Mouse (Mus musculus) liver, postnatal 0 days (tissue): ENCODE data around the gene Slc6a2. TPM values are rescaled to one million over a fixed set of nuclear protein-coding genes. Genes with fewer than 3 reads are reported as not detected.

Experiments
- ATAC-seq: fragments of 200-750 bp; cut with Nextera tagmentation; 2 replicates; pipeline ENCODE4 v1.8.0; 2017; ENCODE audit warnings: mild to moderate bottlenecking, moderate library complexity
- DNase-seq: peaks from one replicate; pipeline ENCODE4 v3.0.0-alpha.2; 2016
- H3K27ac ChIP-seq: fragments of 300-500 bp; sonication (generic); 2 replicates; pipeline ENCODE4 v1.5.1; 2014; ENCODE audit warnings: antibody characterized with exemption, moderate library complexity, mild to moderate bottlenecking, low read depth
- H3K27me3 ChIP-seq: fragments of 300-500 bp; sonication (generic); 2 replicates; pipeline ENCODE4 v1.6.1; 2014; ENCODE audit warnings: low read length, control low read depth, mixed read lengths; ENCODE audit not compliant: insufficient read depth
- H3K36me3 ChIP-seq: fragments of 300-500 bp; sonication (generic); replicated peaks from 2 replicates; pipeline ENCODE4 v1.6.1; 2014; ENCODE audit warnings: mild to moderate bottlenecking, control low read depth, low read length, moderate library complexity, mixed read lengths; ENCODE audit not compliant: insufficient read depth
- H3K4me1 ChIP-seq: fragments of 300-500 bp; sonication (generic); 2 replicates; pipeline ENCODE4 v1.6.1; 2014; ENCODE audit warnings: antibody characterized with exemption, mild to moderate bottlenecking, control low read depth; ENCODE audit not compliant: insufficient read depth
- H3K4me2 ChIP-seq: fragments of 300-500 bp; sonication (generic); 2 replicates; pipeline ENCODE4 v1.6.1; 2014; ENCODE audit warnings: low read depth, mild to moderate bottlenecking, low read length, moderate library complexity, mixed read lengths
- H3K4me3 ChIP-seq: fragments of 300-500 bp; sonication (generic); 2 replicates; pipeline ENCODE4 v1.5.1; 2014; ENCODE audit warnings: low read depth, low read length
- H3K9ac ChIP-seq: fragments of 300-500 bp; sonication (generic); replicated peaks from 2 replicates; pipeline ENCODE4 v1.6.1; 2014; ENCODE audit warnings: mild to moderate bottlenecking, moderate library complexity
- H3K9me3 ChIP-seq: fragments of 300-500 bp; sonication (generic); 2 replicates; pipeline ENCODE4 v1.6.1; 2016; ENCODE audit warnings: mild to moderate bottlenecking, control low read depth, low read length, mixed read lengths
- CTCF ChIP-seq: sonication (generic); IDR thresholded peaks from 2 replicates; pipeline ENCODE4 v1.5.1; 2016; ENCODE audit warnings: antibody characterized with exemption, low read depth
- EP300 ChIP-seq: IDR thresholded peaks from 2 replicates; pipeline ENCODE4 v1.6.1; 2016; ENCODE audit warnings: antibody characterized with exemption, low read depth, mild to moderate bottlenecking
- WGBS: fragments of 180-500 bp; shearing (Covaris S2); extraction: QIAGEN DNeasy Blood & Tissue Kit; methylation state at CpG from one replicate; pipeline ENCODE4 v1.1.7; 2014; ENCODE audit not compliant: insufficient replicate concordance; 5-methylcytosine and 5-hydroxymethylcytosine counted together
- polyA plus RNA-seq: library from polyadenylated mRNA; unstranded; fragments of >200 nt; fragmentation: Nextera tagmentation; extraction: Ambion mirVana; gene quantifications from 2 replicates; pipeline ENCODE4 v1.2.1, GENCODE M21; 2015

Slc6a2 gene
- polyA plus RNA-seq, 1 experiment from 2014 or later, result not detected

GRCm38 (mm10) chr8:92949071-92949470 is 10.8 kb upstream of the Slc6a2 start:
- WGBS, result 34% methylated on average over 4 of the region's 4 CpGs
- no peak for TF ChIP-seq EP300
- TF ChIP-seq CTCF, result no peak
- ATAC-seq, result no peak

GRCm38 (mm10) chr8:92950639-92951371 is 9.1 kb upstream of the Slc6a2 start:
- no peak for ATAC-seq
- DNase-seq, result no peak

More at GRCm38 (mm10) chr8:92949071-92949470, 10.8 kb upstream of the Slc6a2 start:
- Histone ChIP-seq H3K9ac (no peak overlapping the region), H3K4me2 (no peak overlapping the region), H3K9me3 (no peaks in the 10 kb centered on the region), H3K27ac (no peak overlapping the region), H3K36me3 (no peaks in the 10 kb centered on the region), H3K4me1 (no peaks in the 10 kb centered on the region), H3K27me3 (no peaks in the 10 kb centered on the region), H3K4me3 (no peak overlapping the region)
- no peak for DNase-seq

GRCm38 (mm10) chr8:92954044-92954443 is 5.8 kb upstream of the Slc6a2 start:
- no peak overlapping the region for H3K9ac ChIP-seq
- no peak overlapping the region for H3K4me3 ChIP-seq
- H3K4me1 ChIP-seq, result no peaks in the 10 kb centered on the region
- no peak for TF ChIP-seq CTCF
- no peak for TF ChIP-seq EP300
- H3K36me3 ChIP-seq, result no peaks in the 10 kb centered on the region
- 0 out of 2 replicates have a peak, but pooled peaks cover 4% of the 10 kb centered on the region for H3K27me3 ChIP-seq
- no peak for DNase-seq
- WGBS, result 60% methylated on average over 5 of the region's 5 CpGs
- H3K4me2 ChIP-seq, result no peak overlapping the region
- no peak overlapping the region for H3K27ac ChIP-seq
- no peaks in the 10 kb centered on the region for H3K9me3 ChIP-seq
- no peak for ATAC-seq

More at GRCm38 (mm10) chr8:92950639-92951371, 9.1 kb upstream of the Slc6a2 start:
- no peak overlapping the region for H3K4me3 ChIP-seq
- no peaks in the 10 kb centered on the region for H3K27me3 ChIP-seq
- no peaks in the 10 kb centered on the region for H3K4me1 ChIP-seq
- no peak overlapping the region for H3K9ac ChIP-seq
- no peaks in the 10 kb centered on the region for H3K9me3 ChIP-seq
- 67% methylated on average over 12 of the region's 12 CpGs for WGBS
- H3K27ac ChIP-seq, result no peak overlapping the region
- TF ChIP-seq CTCF (no peak), EP300 (no peak)
- no peak overlapping the region for H3K4me2 ChIP-seq
- no peaks in the 10 kb centered on the region for H3K36me3 ChIP-seq

- H3K9ac ChIP-seq, result no peak overlapping the region
- H3K27ac ChIP-seq, result no peak overlapping the region
- no peaks in the 10 kb centered on the region for H3K4me1 ChIP-seq
- H3K4me3 ChIP-seq, result no peak overlapping the region
- H3K9me3 ChIP-seq, result no peaks in the 10 kb centered on the region
- DNase-seq (no peak), ATAC-seq (no peak)
- H3K4me2 ChIP-seq, result no peak overlapping the region
- peaks cover 45% of the 10 kb centered on the region for H3K27me3 ChIP-seq
- 3% methylated on average over 42 of the region's 42 CpGs for WGBS
- TF ChIP-seq EP300 (no peak), CTCF (no peak)
- H3K36me3 ChIP-seq, result no peaks in the 10 kb centered on the region
Observed at GRCm38 (mm10) chr8:92960451-92960911, 602 bp downstream of the Slc6a2 start.

GRCm38 (mm10) chr8:92961088-92961487 is 1.2 kb downstream of the Slc6a2 start:
- Histone ChIP-seq H3K27me3 (peaks cover 45% of the 10 kb centered on the region), H3K27ac (no peak overlapping the region), H3K9me3 (no peaks in the 10 kb centered on the region), H3K4me2 (no peak overlapping the region), H3K4me3 (no peak overlapping the region), H3K4me1 (no peaks in the 10 kb centered on the region), H3K36me3 (no peaks in the 10 kb centered on the region), H3K9ac (no peak overlapping the region)
- 3% methylated on average over 25 of the region's 25 CpGs for WGBS
- DNase-seq (no peak), ATAC-seq (no peak)
- TF ChIP-seq CTCF (no peak), EP300 (no peak)

GRCm38 (mm10) chr8:92964556-92964955 is 4.7 kb downstream of the Slc6a2 start:
- ATAC-seq, result no peak
- no peak for DNase-seq
- WGBS, result 42% methylated on average over 2 of the region's 2 CpGs

More at GRCm38 (mm10) chr8:92964556-92964955, 4.7 kb downstream of the Slc6a2 start:
- Histone ChIP-seq H3K36me3 (no peaks in the 10 kb centered on the region), H3K4me1 (no peaks in the 10 kb centered on the region), H3K9ac (no peak overlapping the region), H3K27ac (no peak overlapping the region), H3K27me3 (peaks cover 35% of the 10 kb centered on the region), H3K9me3 (no peaks in the 10 kb centered on the region), H3K4me3 (no peak overlapping the region), H3K4me2 (no peak overlapping the region)
- TF ChIP-seq EP300 (no peak), CTCF (no peak)
